Mouse (Mus musculus): ENCODE data around the gene Plch2.
"Not testable (repeated sequence)": the region's sequence is repeated elsewhere in the genome, so short reads cannot be mapped to it uniquely, and the experiment has no call there.

Gene Plch2

DNA sequence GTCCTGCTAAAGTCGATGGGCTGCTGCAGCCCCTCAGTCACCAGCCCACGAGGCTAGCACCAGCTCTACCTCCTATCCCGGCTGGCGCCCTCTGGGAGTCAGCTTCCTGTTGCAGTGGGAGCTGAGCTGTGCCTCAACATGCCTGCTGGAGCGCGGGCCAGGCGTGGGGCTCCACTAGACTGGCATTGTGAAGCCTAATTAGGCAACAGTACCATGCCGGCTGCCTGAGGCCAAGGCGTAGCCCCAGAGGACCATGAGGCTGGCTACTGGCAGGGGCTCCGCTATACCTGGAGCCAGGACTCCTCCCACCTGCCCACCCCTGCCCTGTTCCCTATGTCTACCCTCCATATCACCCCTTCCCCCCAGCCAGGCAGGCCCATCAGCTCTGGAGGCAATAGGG lies at the start of gene Plch2:
Gene Plch2 (minus strand): TSS at position 61 of the 400 bp plus-strand sequence.
- no peak for DNase-seq (ENCODE audit: low spot score in 2 of 2)

DNA sequence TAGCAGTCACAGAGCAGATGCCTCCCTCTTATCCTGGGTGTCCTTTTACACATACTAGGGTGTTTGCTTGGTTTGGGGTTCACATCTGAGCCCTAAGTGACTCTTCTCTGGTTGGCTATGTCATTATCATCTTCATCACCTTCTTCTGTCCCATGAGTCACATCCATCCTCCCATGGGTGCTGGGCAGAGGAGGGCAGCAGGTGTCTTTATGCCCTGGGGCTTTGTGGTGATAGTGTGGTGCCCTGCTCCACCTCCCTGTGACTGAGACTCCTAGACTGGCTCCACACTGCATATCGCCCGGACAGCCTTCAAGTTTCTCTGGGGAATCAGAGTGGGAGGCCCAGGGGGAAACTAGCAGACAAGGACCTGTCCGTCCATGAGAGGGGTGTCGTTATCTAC lies 42.0 kb upstream of the Plch2 start:
- no peak for DNase-seq (ENCODE audit: low spot score in 2 of 2)

DNA sequence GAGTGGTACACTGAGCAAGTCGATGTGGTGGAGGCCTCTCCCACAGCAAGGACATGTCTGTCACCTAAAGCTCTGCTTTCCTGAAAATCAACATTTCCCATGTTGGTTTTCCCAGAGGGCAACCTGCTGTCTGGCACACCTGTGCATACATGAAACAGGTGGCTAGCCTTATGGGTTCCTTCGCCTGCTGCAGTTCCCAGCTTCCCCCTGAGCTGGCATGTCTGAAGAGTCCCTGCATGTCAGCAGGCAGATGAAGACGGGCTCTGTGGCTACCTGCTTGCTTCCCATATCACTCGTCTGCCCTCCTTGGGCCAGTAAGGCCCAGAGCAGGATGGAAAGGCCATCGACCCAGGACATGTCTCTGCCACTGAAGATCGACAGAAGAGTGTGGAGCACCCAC lies 40.9 kb upstream of the Plch2 start:
- no peak for DNase-seq (ENCODE audit: low spot score in 2 of 2)

DNA sequence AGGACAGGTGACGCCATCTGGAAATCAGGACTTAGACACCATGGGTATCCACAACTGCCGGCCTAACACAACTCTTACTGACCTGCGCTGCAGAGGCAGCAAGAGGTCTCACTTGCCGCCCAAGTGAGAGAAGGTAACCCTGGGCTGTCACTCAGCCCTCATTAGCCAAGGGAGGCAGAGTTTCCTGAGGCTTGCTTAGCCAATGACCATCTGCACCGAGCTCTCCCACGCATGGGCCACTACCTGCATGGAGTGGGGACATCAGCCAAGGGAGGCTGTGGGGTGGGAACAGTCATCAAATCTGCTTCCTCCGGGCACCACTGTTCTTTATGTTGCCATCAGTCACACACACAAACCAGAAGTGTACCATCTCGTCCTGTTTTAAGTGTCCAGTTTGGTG lies 39.4 kb upstream of the Plch2 start:
- no peak for DNase-seq (ENCODE audit: low spot score in 2 of 2)

DNA sequence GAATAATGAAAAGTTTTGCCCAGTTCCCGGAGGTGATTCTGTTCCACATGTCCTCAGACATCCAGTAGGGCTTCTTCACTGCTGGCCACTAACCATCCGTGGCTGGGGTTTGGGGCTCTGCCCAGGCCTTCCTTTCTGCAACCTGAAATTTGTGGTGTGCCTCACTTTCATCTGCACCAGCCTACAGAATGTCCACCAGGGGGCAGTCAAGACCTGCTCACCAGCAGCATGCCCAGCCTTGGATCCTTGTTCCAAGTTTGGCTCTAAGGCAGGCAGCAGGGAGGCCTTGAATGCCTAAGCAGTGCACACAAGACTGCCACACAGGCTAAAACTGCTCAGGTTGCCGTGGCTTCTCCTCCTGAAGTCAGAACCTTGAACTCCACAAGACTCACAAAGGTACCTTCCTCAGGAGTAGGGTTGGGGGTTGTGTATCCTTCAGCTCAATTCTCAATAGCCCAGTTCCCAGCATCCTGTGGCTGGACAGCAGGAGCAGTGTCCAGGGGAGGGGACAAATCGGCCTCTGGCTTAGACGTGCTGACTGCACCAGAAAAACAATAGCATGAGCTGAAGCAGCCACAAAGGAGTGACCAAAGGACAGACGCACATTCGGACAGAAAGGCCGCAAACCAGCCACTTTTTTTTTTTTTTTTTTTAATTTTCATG lies 38.8 kb upstream of the Plch2 start:
- DNase-seq (ENCODE audit: low spot score in 2 of 2): peak; percentile 66 to 68

- peak; percentile 49 to 57 for DNase-seq (ENCODE audit: low spot score in 2 of 2)
Observed at GRCm38 (mm10) chr4:155094565-155094964, 38.0 kb upstream of the Plch2 start.

DNA sequence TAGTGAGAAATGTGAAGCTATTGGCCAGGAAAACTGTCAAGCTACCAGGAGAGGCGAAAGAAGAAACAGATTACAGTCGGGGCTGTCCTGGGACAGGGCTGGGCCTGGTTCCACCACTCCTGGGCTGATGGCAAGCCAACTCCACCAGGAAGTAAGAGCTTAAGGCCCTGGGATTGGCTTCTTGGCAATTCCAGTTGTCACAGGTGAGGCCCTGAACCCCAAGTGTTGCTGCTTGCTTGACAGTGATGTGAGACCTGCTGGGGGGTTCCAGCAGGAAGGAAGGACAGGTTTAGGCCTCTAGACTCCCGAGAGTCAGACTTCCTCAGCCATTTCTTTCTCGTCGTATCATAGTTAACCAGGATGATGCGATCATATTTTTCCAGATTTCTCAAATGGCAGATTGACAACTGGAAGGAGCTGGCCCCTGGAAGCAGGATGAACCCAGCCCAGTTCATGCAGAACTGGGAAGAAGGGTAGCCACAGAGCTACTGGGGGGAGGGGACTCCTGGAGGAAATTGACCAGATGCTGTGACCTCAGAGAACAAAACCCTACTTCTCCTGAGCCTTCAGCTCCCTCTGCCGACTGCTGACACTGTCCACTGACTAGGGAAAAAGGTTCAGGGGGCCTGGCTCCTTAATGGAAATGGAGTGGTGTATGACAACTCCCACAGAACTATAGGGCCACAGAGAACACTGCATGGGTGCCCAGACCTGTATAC lies 37.0 kb upstream of the Plch2 start:
- DNase-seq (ENCODE audit: low spot score in 2 of 2): no peak

- DNase-seq (ENCODE audit: low spot score in 2 of 2): no peak
Observed at GRCm38 (mm10) chr4:155092718-155093430, 36.3 kb upstream of the Plch2 start.

DNA sequence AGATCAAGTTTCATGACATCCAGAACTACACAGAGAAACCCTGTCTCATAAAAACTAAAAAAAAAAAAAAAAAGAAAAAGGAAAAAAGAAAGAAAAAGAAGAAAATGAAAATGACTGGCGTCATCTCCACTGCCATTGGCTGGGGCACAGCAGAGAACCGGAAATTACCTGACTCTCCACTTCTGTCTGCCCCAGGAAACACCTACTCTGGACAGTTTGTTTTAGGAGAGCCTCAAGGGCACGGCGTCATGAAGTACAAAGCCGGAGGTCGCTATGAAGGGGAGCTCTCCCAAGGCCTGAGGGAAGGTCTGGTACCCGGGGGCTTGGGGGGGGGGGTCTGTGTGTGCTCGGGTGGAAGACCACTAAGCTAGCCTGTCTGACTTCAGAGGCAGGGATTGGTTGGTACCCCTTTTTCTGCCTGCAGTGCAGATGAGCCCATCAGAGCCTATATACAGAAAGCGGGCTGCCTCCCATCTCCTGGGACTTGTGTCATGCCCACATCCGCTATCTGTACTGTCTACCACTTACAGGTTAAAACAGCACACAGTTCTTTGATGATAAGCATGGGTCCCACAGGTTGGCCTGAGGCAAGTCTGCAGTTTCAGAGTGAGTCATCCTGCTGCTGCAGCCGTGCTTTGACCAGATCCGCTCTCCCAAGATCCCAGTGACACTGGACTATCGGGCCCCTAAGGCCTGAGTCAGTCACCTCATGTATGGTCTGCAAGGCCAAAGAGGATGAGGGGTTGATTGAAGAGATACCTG lies 34.3 kb upstream of the Plch2 start:
- no peak for DNase-seq (ENCODE audit: low spot score in 2 of 2)

GRCm38 (mm10) chr4:155090147-155090546 lies 33.6 kb upstream of the Plch2 start:
- no peak for DNase-seq (ENCODE audit: low spot score in 2 of 2)

DNA sequence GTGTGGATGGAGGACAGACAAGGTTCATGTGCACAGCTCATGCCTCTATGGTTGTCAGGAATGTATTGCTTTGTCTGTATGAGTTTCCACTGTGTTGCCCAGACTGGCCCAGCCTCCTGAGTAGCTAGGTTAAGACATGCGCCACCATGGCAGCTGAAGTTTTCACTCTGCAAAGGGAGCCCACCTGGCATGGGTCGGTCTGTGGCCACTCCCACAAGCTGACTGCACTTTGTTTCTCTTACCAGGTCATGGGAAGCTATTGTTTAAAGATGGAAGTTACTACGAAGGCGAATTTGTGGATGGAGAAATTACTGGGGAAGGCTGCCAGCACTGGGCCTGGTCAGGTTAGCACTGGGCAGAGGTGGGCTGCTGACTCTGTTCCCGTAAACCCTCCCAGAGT lies 32.7 kb upstream of the Plch2 start:
- no peak for DNase-seq (ENCODE audit: low spot score in 2 of 2)

DNA sequence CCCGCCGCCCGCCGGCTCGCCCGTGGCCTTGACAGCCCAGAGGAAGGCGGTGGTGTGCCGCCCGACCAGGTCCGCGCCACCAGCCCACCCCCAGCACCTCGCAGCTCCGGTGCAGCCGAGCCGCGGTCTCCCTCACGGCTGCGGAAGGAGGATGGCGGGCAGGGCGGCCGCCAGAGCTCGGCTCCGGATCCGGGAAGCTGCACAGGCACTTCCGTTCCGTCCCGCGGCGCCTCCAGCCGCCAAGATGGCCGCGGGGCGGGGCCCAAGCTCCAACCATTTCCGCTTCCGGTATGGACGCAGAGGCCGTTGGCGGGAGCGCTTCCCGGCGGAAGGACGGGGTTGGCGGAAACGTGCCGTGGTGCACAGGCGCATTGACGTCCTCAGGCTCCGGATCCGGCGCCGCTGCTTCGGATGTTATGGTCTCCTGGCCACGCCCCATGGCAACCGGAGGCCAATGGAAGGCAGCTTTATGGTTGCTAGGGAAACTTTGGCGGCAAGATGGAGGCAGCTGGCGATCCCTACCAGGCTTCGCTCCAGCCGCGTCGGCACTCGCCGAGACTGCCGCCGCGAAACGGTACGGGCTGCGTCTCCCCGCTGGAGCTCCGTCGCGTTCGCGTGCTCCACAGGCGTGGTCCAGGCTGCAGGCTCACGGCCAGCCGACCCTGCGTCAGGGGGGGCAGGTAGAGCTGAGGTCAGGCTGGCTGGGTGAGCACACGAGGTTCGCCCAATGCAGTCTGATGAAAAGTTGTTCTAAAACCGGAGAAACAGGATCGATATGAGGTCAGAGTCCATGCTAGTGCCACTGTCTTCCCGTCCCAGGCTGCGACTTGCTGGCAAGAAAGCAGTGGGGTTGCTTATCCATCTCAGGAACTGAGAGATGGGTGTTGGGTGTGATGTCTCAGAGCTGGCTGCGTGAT lies 29.8 kb upstream of the Plch2 start, which contains the start of the genes Rer1 and Morn1:
Gene Rer1 (minus strand): TSS at position 275 of the 917 bp plus-strand sequence.
Gene Morn1 (plus strand): TSS at position 470 of the 917 bp plus-strand sequence.
- peak; percentile 99 to 100 for DNase-seq (ENCODE audit: low spot score in 2 of 2)

DNA sequence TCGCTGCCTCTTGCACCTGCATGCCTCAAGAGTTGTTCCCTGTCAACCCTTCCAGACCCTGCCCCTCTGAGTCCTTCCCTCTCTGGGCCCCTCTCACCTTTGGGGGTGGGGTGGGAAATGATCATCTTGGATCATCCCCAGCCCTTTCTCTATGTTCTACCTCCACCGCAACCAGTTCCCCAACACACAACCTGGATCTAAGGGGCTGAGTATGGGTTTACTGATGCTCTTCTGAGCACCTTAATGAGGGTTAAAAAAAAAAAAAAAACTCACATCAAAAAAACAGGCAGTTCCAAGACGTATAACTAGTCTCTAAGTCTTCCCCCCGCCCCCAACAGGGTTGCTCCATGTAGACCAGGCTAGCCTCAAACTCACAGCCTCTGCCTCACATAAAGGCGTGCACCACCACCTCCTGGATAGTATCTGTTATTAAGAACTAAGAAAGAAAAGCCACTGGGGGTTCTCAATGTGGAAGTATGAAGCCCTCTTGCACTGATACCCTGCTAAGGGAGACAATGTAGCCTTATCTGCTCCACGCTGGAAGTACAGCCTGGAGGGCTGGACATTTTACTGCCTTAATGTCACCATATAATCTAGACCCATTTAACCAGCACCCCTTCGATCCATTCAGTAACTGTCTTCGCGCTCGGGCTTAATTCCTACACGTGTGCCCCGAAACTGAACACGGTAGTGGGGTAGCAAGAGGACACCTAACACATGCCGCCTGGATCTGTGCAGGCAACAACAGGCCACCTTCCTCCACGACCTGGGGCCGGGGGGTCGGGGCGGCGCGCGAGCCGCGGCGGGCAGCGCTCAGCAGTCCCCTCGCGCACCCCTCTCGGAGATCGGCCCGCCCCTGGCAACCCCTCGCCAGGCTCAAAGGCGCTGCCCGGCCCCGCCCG lies 28.9 kb upstream of the Plch2 start:
- no peak for DNase-seq (ENCODE audit: low spot score in 2 of 2)

- no peak for DNase-seq (ENCODE audit: low spot score in 2 of 2)
Observed at GRCm38 (mm10) chr4:155084351-155084750, 27.8 kb upstream of the Plch2 start.

DNA sequence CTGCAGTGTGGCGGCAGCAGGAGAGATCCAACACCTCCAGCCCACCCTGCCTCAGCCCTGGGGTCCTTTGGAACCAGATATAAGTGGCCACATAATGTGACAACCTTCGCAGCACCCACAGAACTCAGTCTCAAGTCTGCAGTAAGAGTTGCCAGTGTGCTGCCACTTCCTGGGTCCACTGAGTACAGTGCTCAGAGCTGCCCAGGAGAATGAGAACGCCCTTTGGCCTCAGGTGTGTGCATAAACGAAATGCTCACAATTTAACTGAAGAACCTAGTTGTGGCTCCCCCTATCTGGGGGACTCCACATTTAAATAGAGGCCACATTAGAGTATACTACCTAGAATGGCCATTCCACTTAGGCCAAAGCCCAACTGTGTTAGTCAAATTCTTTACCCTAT lies 27.0 kb upstream of the Plch2 start:
- no peak for DNase-seq (ENCODE audit: low spot score in 2 of 2)

- no peak for DNase-seq (ENCODE audit: low spot score in 2 of 2)
Observed at GRCm38 (mm10) chr4:155079666-155080065, 23.1 kb upstream of the Plch2 start.

- not testable (repeated sequence) for DNase-seq (ENCODE audit: low spot score in 2 of 2)
Observed at GRCm38 (mm10) chr4:155078808-155079207, 22.2 kb upstream of the Plch2 start.

DNA sequence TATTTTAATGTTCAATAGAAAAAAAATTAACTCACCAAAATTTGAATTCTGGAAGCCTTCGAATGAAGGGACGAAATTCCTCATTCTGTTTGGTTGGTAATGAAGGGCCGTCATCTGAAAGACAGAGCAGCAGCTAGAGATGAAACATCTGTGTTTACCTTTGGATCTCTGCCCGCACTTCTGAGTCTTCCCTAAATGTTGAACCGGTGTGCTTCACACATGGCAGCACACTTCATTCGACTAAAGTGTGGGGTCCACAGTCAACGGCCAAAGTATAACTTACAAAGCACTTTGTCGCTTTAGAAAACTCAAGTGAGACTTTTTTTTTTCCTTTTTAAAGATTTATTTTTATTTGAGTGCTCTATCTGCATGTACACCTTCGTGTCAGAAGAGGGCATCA lies 20.1 kb upstream of the Plch2 start:
- DNase-seq (ENCODE audit: low spot score in 2 of 2): no peak

GRCm38 (mm10) chr4:155075813-155076212 lies 19.2 kb upstream of the Plch2 start:
- DNase-seq (ENCODE audit: low spot score in 2 of 2): no peak

DNA sequence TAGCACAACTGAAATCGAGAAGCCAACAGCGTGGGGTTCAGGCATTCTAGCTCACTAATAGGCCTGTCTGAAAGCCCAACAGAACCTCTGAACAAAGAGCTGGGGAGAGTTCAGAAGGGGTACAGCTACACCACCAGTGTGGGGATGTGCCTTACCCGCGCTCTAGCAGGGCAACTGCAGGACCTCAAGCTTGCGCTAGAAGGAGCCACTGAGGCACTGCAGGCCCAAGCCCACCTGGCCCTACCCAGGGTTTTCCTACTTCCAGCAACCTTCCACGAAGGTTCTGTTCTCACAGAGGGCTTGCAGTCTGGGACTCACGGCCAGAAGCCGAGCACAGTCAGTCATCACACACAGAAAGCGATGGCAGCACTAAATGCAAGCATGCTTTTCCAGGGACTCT lies 18.6 kb upstream of the Plch2 start:
- DNase-seq (ENCODE audit: low spot score in 2 of 2): no peak
